46 mouse cellular contexts compared by ENCODE assay signal in genomic region chr11:80835395-80835794, GRCm38 (mm10). TPM values are rescaled to one million over a fixed set of nuclear protein-coding genes. Genes with fewer than 3 reads are reported as not detected.
"Had no signal": no experiment of that assay in that cellular context is flagged by ENCODE, and none has a peak within 500 bp of the region (broad histone marks: within the 10 kb centered on the region; RNA-seq: fewer than 3 reads in every experiment).

No protein-coding gene starts in this region.

- H3K4me1 ChIP-seq: limb, embryonic 10.5 days; limb, embryonic 12.5 days; limb, embryonic 13.5 days; limb, embryonic 15.5 days; liver, embryonic 12.5 days; liver, embryonic 13.5 days; liver, embryonic 15.5 days; lung, embryonic 15.5 days; megakaryocyte, embryonic 14.5 days had no signal

- H3K9me3 ChIP-seq: limb, embryonic 10.5 days; limb, embryonic 12.5 days; limb, embryonic 13.5 days; limb, embryonic 15.5 days; liver, embryonic 12.5 days; liver, embryonic 13.5 days; liver, embryonic 15.5 days; lung, embryonic 15.5 days; megakaryocyte, embryonic 14.5 days; midbrain, embryonic 10.5 days; midbrain, embryonic 12.5 days; midbrain, embryonic 13.5 days; midbrain, embryonic 15.5 days had no signal

- H3K27me3 ChIP-seq: limb, embryonic 12.5 days; limb, embryonic 13.5 days; limb, embryonic 15.5 days; midbrain, embryonic 12.5 days; midbrain, embryonic 13.5 days; midbrain, embryonic 15.5 days had no signal

- DNase-seq: left cerebral cortex, postnatal 4 days; liver; liver, embryonic 13.5 days; liver, postnatal 0 days; lung, adult 18-20 months; lung, adult 2 months; lung, embryonic 14.5 days; lung, postnatal 14 days; lung, postnatal 36 days; lung, postnatal 4 days; midbrain, embryonic 14.5 days had no signal

- H3K27ac ChIP-seq: left cerebral cortex, adult 2 months; limb, embryonic 10.5 days; limb, embryonic 12.5 days; limb, embryonic 13.5 days; limb, embryonic 15.5 days; liver, embryonic 12.5 days; liver, embryonic 13.5 days; liver, embryonic 14.5 days; liver, embryonic 15.5 days; lung, embryonic 15.5 days; macrophage; midbrain, embryonic 10.5 days; midbrain, embryonic 12.5 days; midbrain, embryonic 13.5 days; midbrain, embryonic 15.5 days had no signal

- H3K9ac ChIP-seq: limb, embryonic 12.5 days; limb, embryonic 13.5 days; limb, embryonic 15.5 days; liver, embryonic 12.5 days; liver, embryonic 13.5 days; liver, embryonic 14.5 days; liver, embryonic 15.5 days; liver, postnatal 0 days; lung, embryonic 14.5 days; lung, embryonic 15.5 days; midbrain, embryonic 12.5 days; midbrain, embryonic 13.5 days; midbrain, embryonic 15.5 days had no signal

- H3K4me2 ChIP-seq: limb, embryonic 12.5 days; limb, embryonic 13.5 days; limb, embryonic 15.5 days; liver, embryonic 11.5 days; liver, embryonic 12.5 days; liver, embryonic 13.5 days; liver, embryonic 15.5 days; lung, embryonic 14.5 days; lung, embryonic 15.5 days; midbrain, embryonic 11.5 days; midbrain, embryonic 12.5 days; midbrain, embryonic 13.5 days; midbrain, embryonic 15.5 days had no signal

- H3K4me3 ChIP-seq: left cerebral cortex, adult 2 months; limb, embryonic 10.5 days; limb, embryonic 12.5 days; limb, embryonic 13.5 days; limb, embryonic 15.5 days; liver, embryonic 12.5 days; liver, embryonic 13.5 days; liver, embryonic 15.5 days; lung, embryonic 15.5 days; megakaryocyte, embryonic 14.5 days; midbrain, embryonic 10.5 days; midbrain, embryonic 12.5 days; midbrain, embryonic 13.5 days; midbrain, embryonic 15.5 days; myocyte had no signal

- ATAC-seq: liver, embryonic 12.5 days; liver, postnatal 0 days; midbrain, embryonic 13.5 days; midbrain, embryonic 15.5 days; midbrain, embryonic 16.5 days had no signal

- H3K36me3 ChIP-seq: limb, embryonic 10.5 days; limb, embryonic 12.5 days; limb, embryonic 13.5 days; limb, embryonic 15.5 days; liver, embryonic 12.5 days; liver, embryonic 13.5 days; liver, embryonic 15.5 days; lung, embryonic 15.5 days; midbrain, embryonic 10.5 days; midbrain, embryonic 12.5 days; midbrain, embryonic 13.5 days; midbrain, embryonic 15.5 days had no signal

RNA-seq across cellular contexts. Expression of gene Spaca3, which starts 22.8 kb away (rescaled TPM):
- total RNA-seq: left cerebral cortex, adult 18-20 months; left cerebral cortex, adult 2 months; left cerebral cortex, adult 8-10 months; left cerebral cortex, postnatal 10 days; left cerebral cortex, postnatal 14 days; left cerebral cortex, postnatal 25 days; left cerebral cortex, postnatal 36 days; left cerebral cortex, postnatal 4 days; liver, adult 2 months; megakaryocyte progenitor cell, adult 5-6 weeks; megakaryocyte, adult 5-6 weeks; megakaryocyte-erythroid progenitor cell, adult 5-6 weeks; midbrain, postnatal 0 days; monocyte, adult 5-6 weeks had no signal
- polyA plus RNA-seq: limb, embryonic 10.5 days; limb, embryonic 11.5 days; limb, embryonic 12.5 days; limb, embryonic 13.5 days; limb, embryonic 14.5 days; limb, embryonic 15.5 days; liver, adult 2 months; liver, embryonic 11.5 days; liver, embryonic 12.5 days; liver, embryonic 13.5 days; liver, embryonic 15.5 days; liver, embryonic 16.5 days; liver, postnatal 0 days; lung, adult 2 months; lung, embryonic 14.5 days; lung, embryonic 15.5 days; lung, embryonic 16.5 days; macrophage; midbrain, embryonic 10.5 days; midbrain, embryonic 11.5 days; midbrain, embryonic 12.5 days; midbrain, embryonic 13.5 days; midbrain, embryonic 14.5 days; midbrain, embryonic 15.5 days; midbrain, embryonic 16.5 days; midbrain, postnatal 0 days; myocyte had no signal

RNA-seq across cellular contexts. Expression of gene Tmem98, which starts 25.4 kb away (rescaled TPM):
- total RNA-seq: monocyte, adult 5-6 weeks had no signal
- polyA plus RNA-seq: macrophage had no signal
